In genomic region chr6:87435791-87436190, GRCm38 (mm10) we compare ENCODE assay signal across 34 mouse cellular contexts. TPM values are rescaled to one million over a fixed set of nuclear protein-coding genes. Genes with fewer than 3 reads are reported as not detected.
"Had no signal": no experiment of that assay in that cellular context is flagged by ENCODE, and none has a peak within 500 bp of the region (broad histone marks: within the 10 kb centered on the region; RNA-seq: fewer than 3 reads in every experiment).

No protein-coding gene starts in this region.

- H3K4me2 ChIP-seq: hindbrain, embryonic 13.5 days; hindbrain, embryonic 15.5 days; kidney, embryonic 15.5 days; limb, embryonic 12.5 days; liver, embryonic 11.5 days; liver, embryonic 13.5 days; liver, embryonic 15.5 days had no signal

- H3K4me3 ChIP-seq: heart, embryonic 15.5 days; hindbrain, embryonic 13.5 days; hindbrain, embryonic 15.5 days; kidney, embryonic 15.5 days; layer of hippocampus, adult 2 months; left cerebral cortex, adult 2 months; limb, embryonic 10.5 days; limb, embryonic 12.5 days; liver, embryonic 13.5 days; liver, embryonic 15.5 days had no signal

- H3K4me1 ChIP-seq: hindbrain, embryonic 15.5 days; kidney, embryonic 15.5 days; limb, embryonic 10.5 days; limb, embryonic 12.5 days; liver, embryonic 13.5 days; liver, embryonic 15.5 days had no signal

- H3K27ac ChIP-seq: hindbrain, embryonic 13.5 days; hindbrain, embryonic 15.5 days; hindbrain, postnatal 0 days; kidney, embryonic 15.5 days; kidney, postnatal 0 days; layer of hippocampus, adult 2 months; left cerebral cortex, adult 2 months; limb, embryonic 10.5 days; limb, embryonic 12.5 days; liver, embryonic 13.5 days; liver, embryonic 15.5 days had no signal

- DNase-seq: gastrocnemius, postnatal 14 days; gastrocnemius, postnatal 36 days; heart, adult 18-20 months; heart, postnatal 14 days; kidney, adult 11 months; kidney, adult 2 months; kidney, adult 9 months; kidney, postnatal 14 days; kidney, postnatal 36 days; liver; liver, embryonic 13.5 days had no signal

- H3K9me3 ChIP-seq: heart, embryonic 15.5 days; hindbrain, embryonic 13.5 days; hindbrain, embryonic 15.5 days; kidney, embryonic 15.5 days; limb, embryonic 10.5 days; limb, embryonic 12.5 days; liver, embryonic 13.5 days; liver, embryonic 15.5 days had no signal

- ATAC-seq: hindbrain, postnatal 0 days; intestine, embryonic 16.5 days had no signal

- H3K27me3 ChIP-seq: hindbrain, embryonic 13.5 days; hindbrain, embryonic 15.5 days; kidney, embryonic 15.5 days; limb, embryonic 12.5 days; liver, embryonic 13.5 days; liver, embryonic 15.5 days had no signal

- H3K9ac ChIP-seq: heart, embryonic 15.5 days; hindbrain, embryonic 13.5 days; hindbrain, embryonic 15.5 days; kidney, embryonic 15.5 days; limb, embryonic 12.5 days; liver, embryonic 13.5 days; liver, embryonic 15.5 days had no signal

- H3K36me3 ChIP-seq: heart, embryonic 15.5 days; hindbrain, embryonic 13.5 days; hindbrain, embryonic 15.5 days; kidney, embryonic 15.5 days; limb, embryonic 10.5 days; limb, embryonic 12.5 days; liver, embryonic 13.5 days; liver, embryonic 15.5 days had no signal

RNA-seq across cellular contexts. Expression of gene Bmp10, which starts 7.0 kb away (rescaled TPM):
- total RNA-seq: gastrocnemius, adult 18-20 months; gastrocnemius, adult 8-10 months; gastrocnemius, postnatal 14 days; gastrocnemius, postnatal 36 days; hematopoietic stem cell, adult 5-6 weeks; layer of hippocampus, adult 2 months; left cerebral cortex, adult 2 months; left cerebral cortex, postnatal 14 days; left cerebral cortex, postnatal 36 days had no signal
- polyA plus RNA-seq: gonadal fat pad, adult 2 months; hindbrain, embryonic 11.5 days; hindbrain, embryonic 13.5 days; hindbrain, embryonic 15.5 days; hindbrain, postnatal 0 days; intestine, embryonic 14.5 days; intestine, embryonic 16.5 days; kidney, adult 2 months; kidney, embryonic 15.5 days; kidney, postnatal 0 days; large intestine, adult 2 months; limb, embryonic 10.5 days; limb, embryonic 12.5 days; limb, embryonic 14.5 days had no signal

RNA-seq across cellular contexts. Expression of gene Gkn3, which starts 47.1 kb away (rescaled TPM):
- total RNA-seq: hindbrain, postnatal 0 days had no signal
- polyA plus RNA-seq: hindbrain, embryonic 11.5 days; limb, embryonic 10.5 days; limb, embryonic 12.5 days; liver, embryonic 13.5 days; liver, embryonic 15.5 days had no signal
